Mouse (Mus musculus): ENCODE results near the gene Prpf4.

- TF ChIP-seq CTCF (IDR thresholded peaks at IDR 0.05; ENCODE audit: control insufficient read depth, insufficient read depth, insufficient read length) (no peak), USF1 (IDR thresholded peaks at IDR 0.05; ENCODE audit: low read depth) (no peak)
Observed at GRCm38 (mm10) chr4:62360088-62360804, 48.4 kb upstream of the Prpf4 start, which contains the start of the genes Fkbp15 and Slc31a1.

Measured in C2C12 (cell line).